Mouse (Mus musculus) liver, embryonic 12.5 days (tissue): ENCODE results near the gene Asb8. TPM values are rescaled to one million over a fixed set of nuclear protein-coding genes. Genes with fewer than 3 reads are reported as not detected.

Source experiments
- ATAC-seq: fragments of 200-750 bp; cut with Nextera tagmentation; 2 replicates; pipeline ENCODE4 v1.8.0; 2017; ENCODE audit warnings: moderate number of reproducible peaks, mild to moderate bottlenecking, moderate library complexity
- H3K27ac ChIP-seq: fragments of 300-500 bp; sonication (generic); 2 replicates; pipeline ENCODE4 v1.5.1; 2016; ENCODE audit warnings: mild to moderate bottlenecking
- H3K27me3 ChIP-seq: fragments of 300-500 bp; sonication (generic); replicated peaks from 2 replicates; pipeline ENCODE4 v1.6.1; 2016; ENCODE audit warnings: mild to moderate bottlenecking, moderate library complexity
- H3K36me3 ChIP-seq: fragments of 300-500 bp; sonication (generic); 2 replicates; pipeline ENCODE4 v1.6.1; 2016; ENCODE audit warnings: mild to moderate bottlenecking, moderate library complexity
- H3K4me1 ChIP-seq: fragments of 300-500 bp; sonication (generic); 2 replicates; pipeline ENCODE4 v1.6.1; 2016
- H3K4me2 ChIP-seq: fragments of 300-500 bp; sonication (generic); 2 replicates; pipeline ENCODE4 v1.6.1; 2016; ENCODE audit warnings: mild to moderate bottlenecking, moderate library complexity
- H3K4me3 ChIP-seq: fragments of 300-500 bp; sonication (generic); 2 replicates; pipeline ENCODE4 v1.5.1; 2016; ENCODE audit warnings: mild to moderate bottlenecking, moderate library complexity
- H3K9ac ChIP-seq: fragments of 300-500 bp; sonication (generic); 2 replicates; pipeline ENCODE4 v1.6.1; 2016; ENCODE audit warnings: mild to moderate bottlenecking, moderate library complexity
- H3K9me3 ChIP-seq: fragments of 300-500 bp; sonication (generic); replicated peaks from 2 replicates; pipeline ENCODE4 v1.6.1; 2016; ENCODE audit warnings: mild to moderate bottlenecking, moderate library complexity
- WGBS: fragments of 180-500 bp; shearing (Covaris S2); methylation state at CpG from one replicate; pipeline ENCODE4 v1.1.7; 2016; ENCODE audit not compliant: insufficient replicate concordance; 5-methylcytosine and 5-hydroxymethylcytosine counted together
- polyA plus RNA-seq: library from polyadenylated mRNA; unstranded; fragments of >200 nt; fragmentation: Nextera tagmentation; extraction: Ambion mirVana; gene quantifications from 2 replicates; pipeline ENCODE4 v1.2.1, GENCODE M21; 2016

Asb8 gene
- polyA plus RNA-seq, 1 experiment from 2014 or later = 25.6 TPM

GRCm38 (mm10) chr15:98114098-98114851 is 51.1 kb downstream of the Asb8 start:
- H3K4me3 ChIP-seq = no peak overlapping the region
- H3K27ac ChIP-seq = no peak overlapping the region
- no peaks in the 10 kb centered on the region for H3K27me3 ChIP-seq
- no peak overlapping the region for H3K4me2 ChIP-seq
- no peaks in the 10 kb centered on the region for H3K9me3 ChIP-seq
- WGBS = 76% methylated on average over 10 of the region's 10 CpGs
- H3K4me1 ChIP-seq = peaks cover 74% of the 10 kb centered on the region
- H3K9ac ChIP-seq = no peak overlapping the region
- H3K36me3 ChIP-seq = peaks cover 54% of the 10 kb centered on the region
- ATAC-seq = no peak

DNA sequence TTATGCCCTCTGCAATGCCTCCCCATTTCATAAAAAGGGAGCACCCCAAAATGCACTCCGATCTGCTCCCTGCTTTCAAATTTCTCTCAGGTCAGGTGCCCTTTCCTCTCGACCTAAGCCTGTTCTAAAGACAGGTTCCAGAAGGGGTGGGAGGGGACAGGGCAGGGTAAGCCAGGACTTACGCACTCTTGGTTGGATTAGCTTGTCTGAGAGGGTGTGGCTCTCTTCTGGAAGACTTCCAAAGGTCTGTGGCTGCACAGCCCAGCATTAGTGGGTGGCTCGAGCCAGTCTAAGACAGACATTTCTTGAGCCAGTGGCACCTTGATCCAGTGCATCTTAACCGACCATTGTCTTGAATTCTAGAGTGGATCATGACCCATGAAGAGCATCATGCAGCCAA is 53.6 kb downstream of the Asb8 start:
- Histone ChIP-seq H3K4me3 (no peak overlapping the region), H3K4me2 (no peak overlapping the region), H3K36me3 (peaks cover 32% of the 10 kb centered on the region), H3K27ac (no peak overlapping the region), H3K9me3 (no peaks in the 10 kb centered on the region), H3K4me1 (peaks cover 80% of the 10 kb centered on the region), H3K27me3 (no peaks in the 10 kb centered on the region), H3K9ac (no peak overlapping the region)
- ATAC-seq = no peak
- WGBS = 67% methylated on average over 5 of the region's 5 CpGs

GRCm38 (mm10) chr15:98108297-98109152 is 56.9 kb downstream of the Asb8 start:
- H3K4me2 ChIP-seq = peak overlapping the region; percentile 90
- no peaks in the 10 kb centered on the region for H3K9me3 ChIP-seq
- no peaks in the 10 kb centered on the region for H3K27me3 ChIP-seq
- peaks cover 15% of the 10 kb centered on the region for H3K36me3 ChIP-seq
- peak overlapping the region; percentile 75 for H3K27ac ChIP-seq
- peak overlapping the region; percentile 72 for H3K4me3 ChIP-seq
- H3K4me1 ChIP-seq = peaks cover 53% of the 10 kb centered on the region
- peak; percentile 98 for ATAC-seq
- peak overlapping the region; percentile 76 for H3K9ac ChIP-seq
- 4% methylated on average over 37 of the region's 37 CpGs for WGBS

DNA sequence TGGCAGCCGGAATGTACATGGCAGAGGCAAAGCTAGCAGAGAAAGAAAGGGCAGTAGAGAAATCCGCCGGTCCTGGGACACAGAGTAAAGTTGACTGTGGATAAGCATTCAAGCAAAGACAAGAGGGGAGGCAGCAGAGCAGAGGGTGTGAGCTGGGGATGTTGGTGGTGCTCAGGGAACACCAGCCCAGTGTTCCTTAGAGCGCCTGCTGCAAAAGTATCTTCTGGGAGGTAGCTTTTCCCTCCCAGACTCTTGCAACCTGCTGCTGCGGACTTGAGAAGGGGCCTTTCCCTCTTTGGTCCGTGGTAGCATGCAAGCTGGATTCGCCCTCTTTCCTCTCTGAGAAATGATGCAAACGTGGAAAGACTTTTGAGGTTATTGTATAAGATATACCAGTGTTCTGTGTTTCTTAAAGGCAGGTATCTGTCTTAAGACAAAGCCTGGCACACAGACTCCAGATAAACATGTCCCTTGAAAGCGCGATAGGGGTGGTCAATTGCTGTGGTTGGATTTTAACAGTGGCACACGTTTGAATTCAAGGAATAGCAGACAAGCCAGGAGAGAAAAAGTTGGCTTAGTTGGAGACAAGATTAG is 57.6 kb downstream of the Asb8 start:
- peak overlapping the region; percentile 75 for H3K27ac ChIP-seq
- H3K9me3 ChIP-seq = no peaks in the 10 kb centered on the region
- WGBS = 38% methylated on average over 11 of the region's 11 CpGs
- peaks cover 53% of the 10 kb centered on the region for H3K4me1 ChIP-seq
- peak overlapping the region; percentile 76 for H3K9ac ChIP-seq
- peak overlapping the region; percentile 72 for H3K4me3 ChIP-seq
- H3K27me3 ChIP-seq = no peaks in the 10 kb centered on the region
- peaks cover 9% of the 10 kb centered on the region for H3K36me3 ChIP-seq
- ATAC-seq = no peak; the same call in 1 of the 2 replicates
- H3K4me2 ChIP-seq = peak overlapping the region; percentile 90

DNA sequence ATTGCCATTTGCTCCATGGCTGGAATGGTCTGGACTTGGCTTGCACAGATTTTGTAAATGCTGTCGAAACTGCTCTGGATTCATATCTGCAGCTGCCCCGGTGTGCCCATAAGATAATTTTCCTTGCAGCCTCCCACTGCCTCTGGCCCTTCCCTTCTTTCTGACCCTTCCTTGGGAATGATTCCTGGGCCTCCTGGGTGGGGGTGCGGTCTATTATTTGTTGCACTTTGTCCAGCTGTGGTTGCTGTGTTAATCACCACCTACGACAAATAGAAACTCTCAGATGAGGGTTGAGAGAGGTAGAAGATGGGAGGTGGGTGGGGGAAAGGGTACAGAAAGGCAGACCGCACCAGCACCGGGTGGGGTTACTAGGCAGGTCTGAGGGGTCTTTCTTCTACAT is 58.2 kb downstream of the Asb8 start:
- peaks cover 52% of the 10 kb centered on the region for H3K4me1 ChIP-seq

DNA sequence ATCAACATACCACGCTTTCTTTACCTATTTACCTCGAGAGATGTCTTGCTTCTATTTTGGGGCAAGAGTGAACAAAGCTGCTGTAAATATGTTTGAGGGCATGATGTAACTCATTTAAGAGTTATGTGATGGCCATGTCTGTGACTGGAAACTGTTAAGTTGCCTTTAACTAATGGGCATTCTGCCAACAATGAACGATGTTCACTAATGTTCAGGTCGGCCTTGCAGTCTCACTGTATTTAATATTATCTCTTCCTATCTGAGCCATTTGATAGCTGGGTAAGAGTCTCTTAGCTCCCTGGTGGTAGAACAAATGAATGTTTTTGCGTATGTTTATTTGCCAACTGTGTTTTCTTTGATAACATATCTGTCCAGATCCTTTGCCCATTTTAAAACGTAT is 58.9 kb downstream of the Asb8 start:
- 65% methylated on average over 6 of the region's 6 CpGs for WGBS
- H3K9ac ChIP-seq = no peak overlapping the region
- H3K9me3 ChIP-seq = no peaks in the 10 kb centered on the region
- H3K27me3 ChIP-seq = no peaks in the 10 kb centered on the region
- H3K4me2 ChIP-seq = no peak overlapping the region
- ATAC-seq = no peak
- no peak overlapping the region for H3K27ac ChIP-seq
- H3K36me3 ChIP-seq = 0 out of 2 replicates have a peak, but pooled peaks cover 3% of the 10 kb centered on the region
- no peak overlapping the region for H3K4me3 ChIP-seq
- H3K4me1 ChIP-seq = peaks cover 44% of the 10 kb centered on the region

More for the DNA sequence above, 58.2 kb downstream of the Asb8 start:
- Histone ChIP-seq H3K36me3 (peaks cover 3% of the 10 kb centered on the region; the same call in 1 of the 2 replicates), H3K27ac (peak overlapping the region; percentile 75; the same call in 1 of the 2 replicates), H3K9me3 (no peaks in the 10 kb centered on the region), H3K9ac (0 out of 2 replicates have a peak overlapping the region, but pooled peaks have one; percentile 14), H3K4me2 (peak overlapping the region; percentile 90), H3K4me3 (no peak overlapping the region), H3K27me3 (no peaks in the 10 kb centered on the region)
- no peak for ATAC-seq
- WGBS = 71% methylated on average over 6 of the region's 6 CpGs

DNA sequence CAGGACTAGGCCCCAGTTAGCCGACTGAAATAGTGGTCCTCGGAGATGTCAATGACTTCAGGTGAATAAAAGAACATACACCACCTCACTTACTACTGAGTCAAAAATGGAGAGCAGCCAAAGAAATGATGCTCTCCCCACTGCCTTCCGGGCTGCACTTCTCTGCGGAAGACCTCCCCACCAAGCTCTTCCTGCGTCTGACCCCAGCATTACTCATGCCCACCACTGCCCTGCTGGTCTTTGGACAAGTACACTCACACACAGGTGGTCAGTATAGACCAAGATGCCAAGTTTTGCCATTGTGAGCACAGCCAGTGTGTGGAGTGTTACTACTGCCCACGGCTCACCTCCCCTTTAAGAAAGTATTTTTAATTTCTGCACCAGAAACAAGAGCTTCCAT is 63.0 kb downstream of the Asb8 start:
- no peak overlapping the region for H3K4me2 ChIP-seq
- WGBS = 78% methylated on average over 6 of the region's 6 CpGs
- no peak for ATAC-seq
- H3K36me3 ChIP-seq = peaks cover 9% of the 10 kb centered on the region; the same call in 1 of the 2 replicates
- H3K27me3 ChIP-seq = no peaks in the 10 kb centered on the region
- H3K27ac ChIP-seq = no peak overlapping the region
- peaks cover 6% of the 10 kb centered on the region for H3K4me1 ChIP-seq
- no peak overlapping the region for H3K4me3 ChIP-seq
- no peak overlapping the region for H3K9ac ChIP-seq
- no peaks in the 10 kb centered on the region for H3K9me3 ChIP-seq

GRCm38 (mm10) chr15:98098519-98098918 is 66.9 kb downstream of the Asb8 start:
- no peak overlapping the region for H3K4me2 ChIP-seq
- H3K27me3 ChIP-seq = no peaks in the 10 kb centered on the region
- H3K36me3 ChIP-seq = peaks cover 26% of the 10 kb centered on the region
- WGBS = 86% methylated on average over 9 of the region's 9 CpGs
- H3K4me3 ChIP-seq = no peak overlapping the region
- peaks cover 12% of the 10 kb centered on the region; the same call in 1 of the 2 replicates for H3K4me1 ChIP-seq
- H3K9ac ChIP-seq = no peak overlapping the region
- H3K27ac ChIP-seq = no peak overlapping the region
- no peak for ATAC-seq
- peaks cover 3% of the 10 kb centered on the region; the same call in 1 of the 2 replicates for H3K9me3 ChIP-seq

GRCm38 (mm10) chr15:98096957-98097356 is 68.5 kb downstream of the Asb8 start:
- peaks cover 3% of the 10 kb centered on the region; the same call in 1 of the 2 replicates for H3K9me3 ChIP-seq
- no peak overlapping the region for H3K4me2 ChIP-seq
- 55% methylated on average over 3 of the region's 3 CpGs for WGBS
- H3K27ac ChIP-seq = no peak overlapping the region
- no peak overlapping the region for H3K4me3 ChIP-seq
- ATAC-seq = no peak
- no peak overlapping the region for H3K9ac ChIP-seq
- peaks cover 16% of the 10 kb centered on the region for H3K4me1 ChIP-seq
- H3K27me3 ChIP-seq = no peaks in the 10 kb centered on the region
- H3K36me3 ChIP-seq = peaks cover 26% of the 10 kb centered on the region

DNA sequence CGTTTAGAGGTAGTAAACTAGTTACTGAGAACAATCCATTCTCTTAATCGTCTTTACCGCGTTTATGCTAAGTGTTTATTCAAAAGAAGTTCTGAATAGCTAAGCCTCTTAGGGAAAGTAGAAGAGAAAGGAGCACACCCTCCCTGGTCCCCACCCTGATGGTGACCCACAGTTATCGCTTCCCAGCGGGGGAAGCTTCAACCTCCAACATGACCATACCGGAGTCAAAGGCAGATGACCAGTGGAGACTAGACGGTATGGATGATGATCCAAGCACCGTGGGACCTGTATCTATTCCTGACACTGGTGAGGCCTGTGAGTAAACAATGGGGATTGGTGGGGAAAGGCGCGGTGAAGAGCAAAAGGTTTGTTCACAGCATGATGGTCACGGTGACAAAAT is 70.5 kb downstream of the Asb8 start:
- no peaks in the 10 kb centered on the region for H3K27me3 ChIP-seq
- no peak overlapping the region for H3K27ac ChIP-seq
- WGBS = 85% methylated on average over 12 of the region's 12 CpGs
- H3K4me3 ChIP-seq = no peak overlapping the region
- no peak overlapping the region for H3K9ac ChIP-seq
- no peak for ATAC-seq
- H3K36me3 ChIP-seq = peaks cover 28% of the 10 kb centered on the region
- peaks cover 34% of the 10 kb centered on the region for H3K4me1 ChIP-seq
- peaks cover 3% of the 10 kb centered on the region; the same call in 1 of the 2 replicates for H3K9me3 ChIP-seq
- no peak overlapping the region for H3K4me2 ChIP-seq

DNA sequence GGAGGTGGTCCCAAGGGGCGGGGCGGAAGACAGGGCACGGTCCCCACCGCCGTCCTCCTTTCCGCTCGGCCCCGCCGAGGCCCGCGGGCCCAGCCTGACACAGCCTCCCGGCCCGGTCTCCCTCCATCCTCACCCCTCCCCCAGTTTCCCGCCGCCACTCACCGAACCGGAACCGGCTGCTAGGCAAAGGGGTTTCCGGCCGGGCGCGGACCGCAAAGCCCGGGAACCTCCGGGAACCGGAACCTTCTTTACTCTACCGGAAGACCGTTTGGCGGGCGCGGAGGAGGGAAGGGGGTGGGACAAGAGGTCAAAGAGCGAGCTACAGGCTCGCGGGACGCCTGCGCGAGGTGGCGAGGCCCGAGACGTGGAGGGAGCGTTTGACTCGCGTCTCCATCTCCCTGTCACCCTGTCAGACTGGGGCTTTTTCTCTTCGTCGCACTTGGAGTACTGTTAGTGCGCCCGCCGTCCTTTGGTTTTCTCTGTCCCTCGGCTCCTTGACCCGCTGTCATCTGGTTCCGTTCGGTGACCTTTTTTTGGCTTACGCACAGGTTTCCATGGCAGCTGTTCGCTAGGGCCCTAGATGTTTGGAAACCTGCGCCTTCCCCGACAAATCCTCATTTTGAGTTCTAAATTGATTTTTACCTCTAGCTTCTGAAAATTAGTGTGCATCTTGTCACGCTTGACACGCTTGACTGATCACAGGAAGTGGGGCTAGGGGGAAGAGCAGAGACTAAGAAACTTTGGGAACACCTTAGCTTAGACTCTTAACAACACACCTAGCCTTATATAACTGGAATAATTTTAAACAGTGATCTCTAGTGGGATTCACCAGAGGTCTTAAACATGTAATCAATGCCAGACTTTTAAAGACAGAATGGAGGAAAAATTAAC is 72.1 kb downstream of the Asb8 start, which contains the start of gene Senp1:
TSS of gene Senp1 (minus strand) at position 624 of the 891 bp plus-strand sequence.
- peak within 1 kb of the TSS; percentile 94 for H3K9ac ChIP-seq
- peak within 1 kb of the TSS; percentile 94 for H3K27ac ChIP-seq
- H3K4me3 ChIP-seq = peak within 1 kb of the TSS; percentile 94
- H3K27me3 ChIP-seq = no peaks in the 10 kb centered on the region
- peaks cover 3% of the 10 kb centered on the region; the same call in 1 of the 2 replicates for H3K9me3 ChIP-seq
- peak within 1 kb of the TSS; percentile 74 for H3K4me2 ChIP-seq
- peaks cover 43% of the 10 kb centered on the region for H3K4me1 ChIP-seq
- ATAC-seq = peak; percentile 91
- H3K36me3 ChIP-seq = peaks cover 43% of the 10 kb centered on the region
- WGBS = under 1% methylated on average over 55 of the region's 58 CpGs
